Mouse (Mus musculus) kidney, postnatal 0 days (tissue): ENCODE measurements around the gene Armc8. TPM values are rescaled to one million over a fixed set of nuclear protein-coding genes. Genes with fewer than 3 reads are reported as not detected.

Experiments used
- ATAC-seq: fragments of 200-750 bp; cut with Nextera tagmentation; replicated peaks from 2 replicates; pipeline ENCODE4 v1.8.0; 2017; ENCODE audit warnings: low read depth, moderate number of reproducible peaks, moderate TSS enrichment, moderate library complexity; ENCODE audit not compliant: low FRiP score
- DNase-seq: peaks from one replicate; pipeline ENCODE4 v3.0.0-alpha.2; 2016; ENCODE audit warnings: low spot score
- H3K27ac ChIP-seq: fragments of 300-500 bp; sonication (generic); 2 replicates; pipeline ENCODE4 v1.5.1; 2014; ENCODE audit warnings: mild to moderate bottlenecking
- H3K27me3 ChIP-seq: fragments of 300-500 bp; sonication (generic); 2 replicates; pipeline ENCODE4 v1.6.1; 2014; ENCODE audit warnings: low read length, mixed read lengths; ENCODE audit not compliant: insufficient read depth
- H3K36me3 ChIP-seq: fragments of 300-500 bp; sonication (generic); 2 replicates; pipeline ENCODE4 v1.6.1; 2014; ENCODE audit warnings: low read length, mixed read lengths; ENCODE audit not compliant: insufficient read depth
- H3K4me1 ChIP-seq: fragments of 300-500 bp; sonication (generic); replicated peaks from 2 replicates; pipeline ENCODE4 v1.6.1; 2014; ENCODE audit warnings: antibody characterized with exemption, low read length, mixed read lengths; ENCODE audit not compliant: insufficient read depth
- H3K4me2 ChIP-seq: fragments of 300-500 bp; sonication (generic); 2 replicates; pipeline ENCODE4 v1.6.1; 2014; ENCODE audit warnings: mild to moderate bottlenecking, low read length, moderate library complexity, mixed read lengths
- H3K4me3 ChIP-seq: fragments of 300-500 bp; sonication (generic); replicated peaks from 2 replicates; pipeline ENCODE4 v1.5.1; 2014; ENCODE audit warnings: low read depth, low read length
- H3K9ac ChIP-seq: fragments of 300-500 bp; sonication (generic); 2 replicates; pipeline ENCODE4 v1.6.1; 2014; ENCODE audit warnings: low read depth, low read length
- H3K9me3 ChIP-seq: fragments of 300-500 bp; sonication (generic); replicated peaks from 2 replicates; pipeline ENCODE4 v1.6.1; 2016; ENCODE audit warnings: low read length, inconsistent platforms, mixed read lengths
- CTCF ChIP-seq: IDR thresholded peaks from 2 replicates; pipeline ENCODE4 v1.5.1; 2016; ENCODE audit warnings: antibody characterized with exemption, low read depth, mild to moderate bottlenecking, moderate library complexity
- WGBS: fragments of 180-500 bp; shearing (Covaris S2); extraction: QIAGEN DNeasy Blood & Tissue Kit; methylation state at CpG from one replicate; pipeline ENCODE4 v1.1.7; 2014; 5-methylcytosine and 5-hydroxymethylcytosine counted together
- polyA plus RNA-seq: library from polyadenylated mRNA; unstranded; fragments of >200 nt; fragmentation: Nextera tagmentation; extraction: Ambion mirVana; gene quantifications from 2 replicates; pipeline ENCODE4 v1.2.1, GENCODE M21; 2015

Armc8 gene
- polyA plus RNA-seq, 1 experiment from 2014 or later = 15.8 TPM

- H3K4me1 ChIP-seq = peaks cover 17% of the 10 kb centered on the region
- ATAC-seq = no peak
Measured at GRCm38 (mm10) chr9:99430806-99431205, 137.9 kb downstream of the Armc8 start.

GRCm38 (mm10) chr9:99429845-99430244 lies 138.9 kb downstream of the Armc8 start:
- Histone ChIP-seq H3K27ac (no peak overlapping the region), H3K4me3 (no peak overlapping the region), H3K4me2 (no peak overlapping the region), H3K9ac (no peak overlapping the region), H3K9me3 (no peaks in the 10 kb centered on the region), H3K4me1 (peaks cover 20% of the 10 kb centered on the region), H3K36me3 (no peaks in the 10 kb centered on the region), H3K27me3 (no peaks in the 10 kb centered on the region)
- WGBS = 85% methylated on average over 3 of the region's 3 CpGs
- no peak for TF ChIP-seq CTCF
- ATAC-seq (no peak), DNase-seq (no peak)

More at GRCm38 (mm10) chr9:99430806-99431205, 137.9 kb downstream of the Armc8 start:
- Histone ChIP-seq H3K9me3 (no peaks in the 10 kb centered on the region), H3K9ac (no peak overlapping the region), H3K4me2 (no peak overlapping the region), H3K27ac (no peak overlapping the region), H3K4me3 (no peak overlapping the region), H3K36me3 (no peaks in the 10 kb centered on the region), H3K27me3 (no peaks in the 10 kb centered on the region)
- no peak for TF ChIP-seq CTCF
- WGBS = 69% methylated on average over 6 of the region's 6 CpGs
- DNase-seq = no peak

GRCm38 (mm10) chr9:99428601-99429331 lies 139.9 kb downstream of the Armc8 start:
- H3K4me2 ChIP-seq = no peak overlapping the region
- TF ChIP-seq CTCF = no peak
- H3K9ac ChIP-seq = no peak overlapping the region
- no peaks in the 10 kb centered on the region for H3K36me3 ChIP-seq
- DNase-seq (no peak), ATAC-seq (no peak)
- 72% methylated on average over 11 of the region's 11 CpGs for WGBS
- H3K4me1 ChIP-seq = peaks cover 21% of the 10 kb centered on the region
- H3K27me3 ChIP-seq = no peaks in the 10 kb centered on the region
- H3K4me3 ChIP-seq = no peak overlapping the region
- no peaks in the 10 kb centered on the region for H3K9me3 ChIP-seq
- no peak overlapping the region for H3K27ac ChIP-seq

Other genes starting within 250 kb of the Armc8 start
- 0.41 and 0.42 TPM in 2 replicates for gene Esyt3, start 210.3 kb downstream of the Armc8 start, polyA plus RNA-seq
- gene Mras, start 131.5 kb downstream of the Armc8 start, polyA plus RNA-seq = 19.4 and 19.6 TPM in 2 replicates
- gene Nme9, start 117.4 kb downstream of the Armc8 start, polyA plus RNA-seq = 0.11 TPM in 1 of 2 replicates, not detected in the other
- 17.0 and 21.2 TPM in 2 replicates for gene Dbr1, start 6.9 kb upstream of the Armc8 start, polyA plus RNA-seq
- gene A4gnt, start 43.6 kb upstream of the Armc8 start, polyA plus RNA-seq = 1.2 and 2.0 TPM in 2 replicates
- gene Dzip1l, start 60.6 kb upstream of the Armc8 start, polyA plus RNA-seq = 17.3 and 18.7 TPM in 2 replicates
- 0.13 TPM in 1 of 2 replicates, not detected in the other for gene Cldn18, start 148.4 kb upstream of the Armc8 start, polyA plus RNA-seq